Mouse (Mus musculus): ENCODE measurements around the gene Wdr11.

The Wdr11 gene

GRCm38 (mm10) chr7:129591371-129592131 lies at the start of gene Wdr11:
Wdr11 (plus strand) TSS chr7:129591863.
- DNase-seq (ENCODE audit: low spot score), result peak; percentile 69

- no peak for DNase-seq (ENCODE audit: low spot score)
Measured at GRCm38 (mm10) chr7:129567541-129567940, 24.1 kb upstream of the Wdr11 start.

GRCm38 (mm10) chr7:129568338-129568737 lies 23.3 kb upstream of the Wdr11 start:
- no peak for DNase-seq (ENCODE audit: low spot score)

GRCm38 (mm10) chr7:129574471-129574870 lies 17.2 kb upstream of the Wdr11 start:
- DNase-seq (ENCODE audit: low spot score), result no peak

- no peak for DNase-seq (ENCODE audit: low spot score)
Measured at GRCm38 (mm10) chr7:129575110-129575784, 16.4 kb upstream of the Wdr11 start.

- no peak for DNase-seq (ENCODE audit: low spot score)
Measured at GRCm38 (mm10) chr7:129592132-129592745, 576 bp downstream of the Wdr11 start.

- DNase-seq (ENCODE audit: low spot score), result no peak
Measured at GRCm38 (mm10) chr7:129597186-129597585, 5.5 kb downstream of the Wdr11 start.

- no peak for DNase-seq (ENCODE audit: low spot score)
Measured at GRCm38 (mm10) chr7:129606291-129606690, 14.6 kb downstream of the Wdr11 start.

GRCm38 (mm10) chr7:129621141-129621540 lies 29.5 kb downstream of the Wdr11 start:
- no peak for DNase-seq (ENCODE audit: low spot score)

- no peak for DNase-seq (ENCODE audit: low spot score)
Measured at GRCm38 (mm10) chr7:129630351-129630750, 38.7 kb downstream of the Wdr11 start.

- DNase-seq (ENCODE audit: low spot score), result no peak
Measured at GRCm38 (mm10) chr7:129631453-129631852, 39.8 kb downstream of the Wdr11 start.

GRCm38 (mm10) chr7:129635898-129636640 lies 44.4 kb downstream of the Wdr11 start:
- no peak for DNase-seq (ENCODE audit: low spot score)

GRCm38 (mm10) chr7:129636992-129637391 lies 45.3 kb downstream of the Wdr11 start:
- DNase-seq (ENCODE audit: low spot score), result no peak

GRCm38 (mm10) chr7:129637906-129638475 lies 46.3 kb downstream of the Wdr11 start:
- DNase-seq (ENCODE audit: low spot score), result no peak

GRCm38 (mm10) chr7:129639006-129639405 lies 47.3 kb downstream of the Wdr11 start:
- DNase-seq (ENCODE audit: low spot score), result no peak

GRCm38 (mm10) chr7:129639833-129640232 lies 48.2 kb downstream of the Wdr11 start:
- no peak for DNase-seq (ENCODE audit: low spot score)

- no peak for DNase-seq (ENCODE audit: low spot score)
Measured at GRCm38 (mm10) chr7:129643290-129643689, 51.6 kb downstream of the Wdr11 start.

- DNase-seq (ENCODE audit: low spot score), result no peak
Measured at GRCm38 (mm10) chr7:129647798-129648197, 56.1 kb downstream of the Wdr11 start.

- DNase-seq (ENCODE audit: low spot score), result peak; percentile 38
Measured at GRCm38 (mm10) chr7:129648938-129649337, 57.3 kb downstream of the Wdr11 start.

- no peak for DNase-seq (ENCODE audit: low spot score)
Measured at GRCm38 (mm10) chr7:129650717-129651116, 59.1 kb downstream of the Wdr11 start.

GRCm38 (mm10) chr7:129651781-129652180 lies 60.1 kb downstream of the Wdr11 start:
- DNase-seq (ENCODE audit: low spot score), result no peak

GRCm38 (mm10) chr7:129652901-129653460 lies 61.3 kb downstream of the Wdr11 start:
- no peak for DNase-seq (ENCODE audit: low spot score)

All from T-cell, adult 2 months (primary cell).